Mouse (Mus musculus) heart, adult 18-20 months (tissue): ENCODE data around the gene Ypel5. TPM values are rescaled to one million over a fixed set of nuclear protein-coding genes. Genes with fewer than 3 reads are reported as not detected.

Experiments
- total RNA-seq, 2 experiments: library from RNA; stranded (reverse); gene quantifications; 2 replicates each; pipeline ENCODE4 v1.2.3; 2021

Ypel5 gene
- total RNA-seq, 2 experiments from 2014 or later: 39.3 to 42.8 TPM

Other genes with a start within 250 kb of the Ypel5 start
- not detected for gene Alk, start 231.8 kb upstream of the Ypel5 start, total RNA-seq
- 100 to 1,000 TPM; 432 to 483 TPM for gene Lbh, start 81.9 kb downstream of the Ypel5 start, total RNA-seq